Mouse (Mus musculus) urinary bladder, postnatal 14 days (tissue): ENCODE data around the gene Btf3.

Experiments
- DNase-seq: peaks from one replicate; pipeline ENCODE4 v3.0.0; 2021; ENCODE audit warnings: low spot score

The Btf3 gene

GRCm38 (mm10) chr13:98316480-98317245, at the start of gene Btf3:
TSS of gene Btf3 (minus strand) at chr13:98317006.
- peak; percentile 94 for DNase-seq

DNA sequence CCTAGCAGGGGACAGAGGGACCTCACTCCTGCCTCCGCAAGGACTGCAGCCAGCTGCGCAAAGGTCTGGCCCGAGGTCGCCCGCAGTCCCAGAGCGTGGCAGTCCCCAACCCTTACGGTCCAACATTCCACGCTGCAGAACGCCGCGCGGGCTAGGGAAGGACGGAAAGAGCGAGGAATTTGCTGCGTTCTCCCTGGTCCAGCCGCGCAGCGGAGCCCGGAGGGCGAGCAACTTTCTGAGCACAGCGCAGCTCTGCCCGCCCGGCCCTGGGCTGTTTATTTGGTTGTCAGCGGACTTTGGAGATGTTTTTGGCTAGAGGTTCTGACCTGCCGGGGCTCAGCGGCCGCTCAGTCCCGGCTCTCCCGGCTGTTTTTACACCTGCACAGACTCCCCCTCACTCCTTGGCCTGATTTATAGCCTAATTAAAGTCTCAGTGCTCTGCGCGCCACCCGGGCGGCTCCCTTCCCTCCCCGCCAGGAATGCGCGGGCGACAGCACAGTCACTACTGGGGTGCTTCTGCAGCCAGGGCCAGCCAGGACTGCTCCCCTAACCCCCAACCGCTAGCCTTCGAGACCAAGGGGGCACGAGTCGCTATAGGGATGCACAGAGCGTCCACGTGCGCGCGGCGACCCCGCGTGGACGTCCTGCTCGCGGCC, 49.1 kb upstream of the Btf3 start:
- DNase-seq: no peak

DNA sequence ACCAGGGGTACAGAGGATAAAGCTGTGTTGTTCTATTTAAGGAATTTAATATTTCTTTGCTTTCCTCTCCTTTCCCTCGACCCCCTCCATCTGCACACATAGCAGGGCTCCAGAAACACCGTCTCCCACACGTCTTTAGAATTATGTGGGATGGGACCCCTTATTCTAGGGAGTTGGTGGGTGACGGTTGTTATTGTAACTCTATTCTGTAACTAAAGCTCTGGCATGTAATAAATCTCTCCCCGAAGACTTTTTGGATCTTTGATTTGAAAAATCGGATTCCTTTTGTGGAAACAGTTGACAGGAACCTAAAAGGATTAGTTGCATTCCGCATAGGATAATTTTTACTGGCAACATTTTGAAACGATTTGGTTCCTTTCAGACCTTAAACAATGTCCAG, 48.3 kb upstream of the Btf3 start:
- no peak for DNase-seq

GRCm38 (mm10) chr13:98363046-98363445, 46.2 kb upstream of the Btf3 start:
- DNase-seq: no peak

GRCm38 (mm10) chr13:98361161-98361560, 44.4 kb upstream of the Btf3 start:
- DNase-seq: no peak

DNA sequence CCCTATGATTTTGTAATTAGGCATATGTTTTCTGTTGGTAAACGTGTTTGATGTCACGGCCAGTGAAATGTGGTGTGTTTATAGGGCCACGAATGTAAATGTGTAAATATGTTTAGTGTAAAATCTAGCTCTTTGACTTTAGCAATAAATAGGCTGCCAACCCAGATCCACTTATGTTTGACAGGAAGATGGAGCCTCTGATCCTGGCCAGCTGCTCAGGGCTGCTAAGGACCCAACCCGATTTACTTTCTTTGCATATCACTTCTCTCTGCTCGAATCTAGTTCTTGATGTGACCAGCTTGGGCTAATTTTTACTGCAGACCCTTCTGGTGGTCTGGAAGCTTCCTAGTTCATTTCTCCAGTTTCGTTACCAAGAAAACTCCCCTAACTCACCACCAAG, 43.6 kb upstream of the Btf3 start:
- DNase-seq: no peak

GRCm38 (mm10) chr13:98359337-98359736, 42.5 kb upstream of the Btf3 start:
- no peak for DNase-seq

- DNase-seq: no peak
Measured at GRCm38 (mm10) chr13:98358424-98359181, 41.8 kb upstream of the Btf3 start.

GRCm38 (mm10) chr13:98357433-98358423, 40.9 kb upstream of the Btf3 start:
- DNase-seq: no peak

DNA sequence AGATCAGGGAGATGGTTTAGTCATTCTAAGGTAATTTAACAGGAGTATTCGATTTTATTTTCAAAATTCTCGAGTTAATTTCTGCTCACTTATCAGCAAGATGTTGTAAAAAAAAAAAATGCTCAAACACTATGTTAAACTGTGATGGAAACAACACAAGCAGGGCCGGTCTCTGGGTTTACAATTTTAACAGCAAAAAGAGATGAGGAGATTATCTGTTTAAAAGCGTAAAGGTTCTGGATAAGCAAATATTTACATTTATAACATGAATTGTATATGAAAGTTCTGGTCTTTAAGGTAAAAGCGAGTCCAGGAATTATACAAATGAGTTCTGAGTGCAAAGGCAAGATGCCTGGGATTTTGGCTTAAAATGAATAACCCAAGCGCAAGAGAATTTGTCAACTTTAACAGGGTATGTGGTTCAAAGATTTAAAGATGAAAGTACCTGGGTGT, 40.2 kb upstream of the Btf3 start:
- DNase-seq: no peak

GRCm38 (mm10) chr13:98356176-98356972, 39.6 kb upstream of the Btf3 start:
- no peak for DNase-seq

DNA sequence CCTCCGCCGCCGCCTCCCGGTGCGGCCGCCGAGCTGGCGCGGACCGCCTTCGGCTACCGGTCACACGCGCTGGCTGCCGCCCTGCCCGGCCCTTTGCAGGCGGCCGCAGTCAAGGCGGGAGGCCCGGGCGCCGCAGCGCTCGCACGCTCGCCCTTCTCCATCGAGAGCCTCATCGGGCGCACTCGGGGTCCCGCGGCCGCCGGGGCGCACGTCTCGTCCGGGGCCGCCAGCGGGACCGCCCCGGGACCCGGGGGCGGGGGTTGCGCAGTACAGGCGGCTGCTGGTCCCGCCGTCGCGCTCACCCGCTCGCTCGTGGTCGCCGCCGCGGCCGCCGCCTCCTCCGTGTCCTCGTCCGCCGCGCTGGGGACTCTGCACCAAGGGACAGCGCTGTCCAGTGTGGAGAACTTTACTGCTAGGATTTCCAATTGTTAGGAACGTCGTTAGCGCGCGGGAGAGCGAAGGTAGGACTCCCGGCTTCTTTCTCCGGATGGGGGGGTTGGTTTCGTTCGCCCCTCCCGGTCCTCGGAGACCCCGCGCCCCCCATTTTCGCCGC, 38.8 kb upstream of the Btf3 start:
- DNase-seq: no peak

DNA sequence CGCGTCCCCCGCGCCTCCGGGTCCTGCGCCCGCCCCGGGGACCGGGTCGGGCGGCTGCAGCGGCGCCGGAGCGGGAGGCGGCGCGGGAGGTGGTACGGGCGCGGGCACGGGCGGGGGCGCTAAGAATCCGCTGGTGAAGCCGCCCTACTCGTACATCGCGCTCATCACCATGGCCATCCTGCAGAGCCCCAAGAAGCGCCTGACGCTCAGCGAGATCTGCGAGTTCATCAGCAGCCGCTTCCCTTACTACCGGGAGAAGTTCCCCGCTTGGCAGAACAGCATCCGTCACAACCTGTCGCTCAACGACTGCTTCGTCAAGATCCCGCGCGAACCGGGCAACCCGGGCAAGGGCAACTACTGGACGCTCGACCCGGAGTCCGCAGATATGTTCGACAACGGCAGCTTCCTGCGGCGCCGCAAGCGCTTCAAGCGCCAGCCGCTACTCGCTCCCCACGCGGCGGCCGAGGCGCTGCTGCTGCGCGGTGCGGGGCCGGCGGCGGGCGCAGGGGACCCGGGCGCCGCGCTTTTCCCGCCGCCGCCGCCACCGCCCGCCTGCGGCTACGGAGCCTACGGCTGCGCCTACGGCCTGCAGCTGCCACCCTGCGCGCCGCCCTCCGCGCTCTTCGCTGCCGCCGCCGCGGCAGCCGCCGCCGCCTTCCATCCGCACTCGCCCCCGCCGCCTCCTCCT, 38.2 kb upstream of the Btf3 start:
- DNase-seq: peak; percentile 10

- peak; percentile 11 for DNase-seq
Measured at GRCm38 (mm10) chr13:98354090-98354801, 37.4 kb upstream of the Btf3 start, which contains the start of gene Foxd1. TSS of gene Foxd1 (plus strand) at chr13:98354242.

DNA sequence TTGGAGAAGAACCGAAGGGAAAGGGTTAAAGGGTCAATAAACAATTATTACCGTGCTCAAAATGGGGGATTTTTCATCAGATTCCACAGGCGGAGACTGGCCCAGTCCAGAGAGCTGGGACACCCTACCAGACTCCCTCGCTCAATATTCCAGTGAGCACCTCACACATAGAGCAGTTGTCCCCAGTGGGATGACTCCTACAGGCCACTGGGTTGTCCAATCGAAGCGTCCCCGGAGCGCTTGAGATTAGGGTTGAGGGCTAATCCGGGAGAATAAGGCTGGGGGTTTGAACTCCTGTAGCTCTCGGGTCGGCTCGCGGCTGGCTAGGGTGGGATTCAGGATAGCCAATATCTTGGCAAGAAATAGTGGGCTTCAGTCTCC, 36.9 kb upstream of the Btf3 start:
- no peak for DNase-seq

DNA sequence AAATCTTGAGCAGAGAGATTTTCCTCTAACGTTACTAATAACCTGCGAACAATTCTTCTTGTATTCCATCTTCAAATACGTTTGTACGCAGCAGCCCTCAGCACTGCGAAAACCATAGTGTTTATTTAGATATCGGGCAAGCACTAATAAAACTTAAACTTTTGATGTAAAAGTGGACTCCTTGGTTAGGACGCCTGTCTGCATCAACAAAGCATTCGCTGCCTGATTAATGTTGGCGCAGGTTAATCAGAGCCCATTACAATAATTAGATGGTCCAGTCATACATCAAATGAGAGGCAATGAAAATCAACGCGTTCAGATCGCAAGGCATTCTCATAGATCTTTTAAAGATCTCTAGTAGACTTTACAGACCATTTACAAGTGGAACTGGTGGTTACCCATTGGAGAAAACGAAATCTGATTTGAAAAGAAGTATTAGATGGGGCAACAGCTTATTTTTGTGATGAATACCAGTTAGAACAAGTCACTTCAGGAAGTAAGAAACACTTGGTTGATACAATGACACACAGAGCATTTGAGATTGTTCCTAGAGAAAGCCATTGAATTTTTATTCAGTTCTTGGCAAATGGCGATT, 35.7 kb upstream of the Btf3 start:
- DNase-seq: no peak

DNA sequence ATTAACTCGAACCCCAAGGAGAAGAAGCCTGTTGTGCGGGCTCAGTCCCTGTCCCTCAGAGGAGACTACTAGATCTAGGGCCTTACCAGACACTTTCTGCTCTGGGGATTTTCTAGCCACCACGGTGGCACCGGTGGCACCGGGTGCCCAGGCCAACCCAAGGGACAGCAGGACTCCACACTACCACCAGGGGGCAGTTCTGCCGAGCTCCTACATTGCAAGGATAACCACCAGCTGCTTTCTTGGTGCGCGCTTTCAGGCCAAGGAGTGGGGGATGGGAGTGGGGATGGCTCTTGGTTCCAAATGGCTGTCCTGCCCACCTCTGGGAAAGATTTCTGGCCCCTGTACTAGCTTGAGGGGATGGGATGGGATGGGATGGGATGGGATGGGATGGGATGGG, 34.7 kb upstream of the Btf3 start:
- peak; percentile 20 for DNase-seq

GRCm38 (mm10) chr13:98349491-98349890, 32.7 kb upstream of the Btf3 start:
- DNase-seq: no peak

- no peak for DNase-seq
Measured at GRCm38 (mm10) chr13:98340506-98340905, 23.7 kb upstream of the Btf3 start.
